Mouse (Mus musculus): ENCODE results near the gene Bms1.
A peak's percentile ranks its signal among the peaks of the same experiment; 100 is the strongest.

DNA sequence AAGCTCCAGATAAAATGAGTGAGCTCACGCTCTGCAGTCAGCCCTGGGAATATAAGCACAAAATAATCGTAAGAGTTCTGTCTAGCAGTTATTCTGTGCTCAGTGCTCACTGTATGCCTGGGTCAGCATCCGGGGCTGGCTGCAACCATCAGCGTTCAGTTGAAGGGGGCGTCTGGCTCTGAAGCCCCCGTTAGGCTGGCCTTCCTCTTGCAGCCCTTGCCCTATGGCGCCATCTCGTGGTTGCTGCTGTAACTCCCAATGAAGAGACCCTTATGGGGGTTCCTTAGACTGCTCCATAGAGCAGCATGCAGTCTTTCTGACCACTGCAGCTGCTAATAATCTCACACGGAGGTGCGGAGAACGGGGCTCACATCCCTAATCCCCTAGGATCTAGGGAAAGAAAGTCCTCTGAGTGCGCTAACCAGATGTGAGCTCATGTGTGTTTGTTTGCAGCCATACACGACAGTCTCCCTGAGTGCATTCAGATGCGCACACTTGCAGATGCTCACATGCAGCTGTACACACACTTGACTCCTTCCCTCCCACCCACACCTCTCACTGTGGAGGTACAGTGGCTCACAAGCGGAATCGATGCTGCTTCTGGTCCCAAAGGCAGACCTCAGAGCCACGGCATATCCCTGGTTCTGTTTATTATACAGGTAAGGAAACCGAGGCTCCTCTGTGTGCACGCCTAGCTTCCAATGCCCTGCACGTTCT, 39.7 kb downstream of the Bms1 start:
- peak; percentile 88 for TF ChIP-seq CTCF (IDR thresholded peaks at IDR 0.05; ENCODE audit: borderline replicate concordance, insufficient read depth, low read length)
- TF ChIP-seq POLR2A (IDR thresholded peaks at IDR 0.05; ENCODE audit: low read depth, low read length), result no peak

Data from embryonic fibroblast, embryonic 13.5 days (primary cell).